Mouse (Mus musculus): Measurements from ENCODE around the gene Slirp. TPM values are rescaled to one million over a fixed set of nuclear protein-coding genes. Genes with fewer than 3 reads are reported as not detected.
A peak's percentile ranks its signal among the peaks of the same experiment; 100 is the strongest.

The Slirp gene
- total RNA-seq (2021), result 100 to 1,000 TPM; 169 to 172 TPM

- intact Hi-C loops (cut with DNase I), result loop anchor here (2.0 kb wide), 1 partner anchor 27 kb away; no protein-coding TSS in a partner anchor
- peak; percentile 74 for DNase-seq (ENCODE audit: low spot score)
Measured at GRCm38 (mm10) chr12:87443700-87444122, at the start of gene Slirp, which contains the start of gene Alkbh1. TSS of gene Slirp (plus strand) at chr12:87443896. TSS of gene Alkbh1 (minus strand) at chr12:87444017.

GRCm38 (mm10) chr12:87394316-87394715 lies 49.4 kb upstream of the Slirp start:
- DNase-seq (ENCODE audit: low spot score), result no peak

GRCm38 (mm10) chr12:87397126-87397525 lies 46.6 kb upstream of the Slirp start:
- no peak for DNase-seq (ENCODE audit: low spot score)
- intact Hi-C loops (cut with DNase I), result no loop called here

More at GRCm38 (mm10) chr12:87394316-87394715, 49.4 kb upstream of the Slirp start:
- intact Hi-C loops (cut with DNase I), result no loop called here

GRCm38 (mm10) chr12:87397811-87398417 lies 45.8 kb upstream of the Slirp start:
- intact Hi-C loops (cut with DNase I), result no loop called here
- DNase-seq (ENCODE audit: low spot score), result no peak

GRCm38 (mm10) chr12:87399119-87399819 lies 44.4 kb upstream of the Slirp start:
- intact Hi-C loops (cut with DNase I), result no loop called here
- DNase-seq (ENCODE audit: low spot score), result no peak

- DNase-seq (ENCODE audit: low spot score), result no peak
- intact Hi-C loops (cut with DNase I), result no loop called here
Measured at GRCm38 (mm10) chr12:87401883-87402282, 41.8 kb upstream of the Slirp start.

- DNase-seq (ENCODE audit: low spot score), result no peak
Measured at GRCm38 (mm10) chr12:87405165-87405564, 38.5 kb upstream of the Slirp start.

GRCm38 (mm10) chr12:87405721-87406120 lies 38.0 kb upstream of the Slirp start:
- intact Hi-C loops (cut with DNase I), result no loop called here
- DNase-seq (ENCODE audit: low spot score), result no peak

More at GRCm38 (mm10) chr12:87405165-87405564, 38.5 kb upstream of the Slirp start:
- intact Hi-C loops (cut with DNase I), result no loop called here

GRCm38 (mm10) chr12:87407869-87408605 lies 35.7 kb upstream of the Slirp start:
- intact Hi-C loops (cut with DNase I), result loop anchor here (2.0 kb wide), 1 partner anchor 19 kb away; the partner anchor contains the start of gene Sptlc2
- DNase-seq (ENCODE audit: low spot score), result peak; percentile 21

- DNase-seq (ENCODE audit: low spot score), result no peak
- intact Hi-C loops (cut with DNase I), result loop anchor here (2.0 kb wide), 1 partner anchor 20 kb away; the partner anchor contains the start of gene Sptlc2
Measured at GRCm38 (mm10) chr12:87409123-87409522, 34.6 kb upstream of the Slirp start.

GRCm38 (mm10) chr12:87410999-87411398 lies 32.7 kb upstream of the Slirp start:
- intact Hi-C loops (cut with DNase I), result loop anchor here (5.0 to 10.0 kb wide), 3 partner anchors 49 to 646 kb away; partner anchors contain the start of genes Ahsa1 and Vipas39
- DNase-seq (ENCODE audit: low spot score), result no peak

- intact Hi-C loops (cut with DNase I), result loop anchor here (5.0 to 10.0 kb wide), 3 partner anchors 51 to 648 kb away; partner anchors contain the start of genes Ahsa1 and Vipas39
- DNase-seq (ENCODE audit: low spot score), result peak; percentile 10
Measured at GRCm38 (mm10) chr12:87413179-87413790, 30.4 kb upstream of the Slirp start.

- no peak for DNase-seq (ENCODE audit: low spot score)
- intact Hi-C loops (cut with DNase I), result loop anchor here (5.0 to 10.0 kb wide), 3 partner anchors 68 to 651 kb away; partner anchors contain the start of genes Ahsa1 and Vipas39
Measured at GRCm38 (mm10) chr12:87415358-87415757, 28.3 kb upstream of the Slirp start.

- DNase-seq (ENCODE audit: low spot score), result peak; percentile 18
- intact Hi-C loops (cut with DNase I), result loop anchor here (5.0 to 10.0 kb wide), 3 partner anchors 69 to 652 kb away; partner anchors contain the start of genes Ahsa1 and Vipas39
Measured at GRCm38 (mm10) chr12:87416690-87417089, 27.0 kb upstream of the Slirp start.

GRCm38 (mm10) chr12:87418921-87419320 lies 24.8 kb upstream of the Slirp start:
- intact Hi-C loops (cut with DNase I), result loop anchor here (5.0 to 10.0 kb wide), 3 partner anchors 72 to 654 kb away; partner anchors contain the start of genes Ahsa1 and Vipas39
- DNase-seq (ENCODE audit: low spot score), result no peak

GRCm38 (mm10) chr12:87419974-87420485 lies 23.7 kb upstream of the Slirp start:
- intact Hi-C loops (cut with DNase I), result loop anchor here (5.0 to 10.0 kb wide), 3 partner anchors 73 to 655 kb away; partner anchors contain the start of genes Ahsa1 and Vipas39
- no peak for DNase-seq (ENCODE audit: low spot score)

GRCm38 (mm10) chr12:87421708-87422507 lies 21.8 kb upstream of the Slirp start:
- intact Hi-C loops (cut with DNase I), result no loop called here
- DNase-seq (ENCODE audit: low spot score), result no peak

- DNase-seq (ENCODE audit: low spot score), result no peak
- intact Hi-C loops (cut with DNase I), result no loop called here
Measured at GRCm38 (mm10) chr12:87423700-87424099, 20.0 kb upstream of the Slirp start.
